Mouse (Mus musculus) stomach, postnatal 0 days (tissue): Measurements from ENCODE around the gene Hist1h3b. TPM values are rescaled to one million over a fixed set of nuclear protein-coding genes. Genes with fewer than 3 reads are reported as not detected.

Experiments
- ATAC-seq: fragments of 200-750 bp; cut with Nextera tagmentation; 2 replicates; pipeline ENCODE4 v1.8.0; 2017; ENCODE audit not compliant: low FRiP score, low TSS enrichment
- DNase-seq: peaks from one replicate; pipeline ENCODE4 v3.0.0-alpha.2; 2016; ENCODE audit warnings: low spot score
- H3K27ac ChIP-seq: fragments of 300-500 bp; sonication (generic); replicated peaks from 2 replicates; pipeline ENCODE4 v1.5.1; 2014; ENCODE audit warnings: mild to moderate bottlenecking, control low read depth
- H3K27me3 ChIP-seq: fragments of 300-500 bp; sonication (generic); 2 replicates; pipeline ENCODE4 v1.6.1; 2014; ENCODE audit warnings: low read length; ENCODE audit not compliant: control insufficient read depth, insufficient read depth
- H3K36me3 ChIP-seq: fragments of 300-500 bp; sonication (generic); 2 replicates; pipeline ENCODE4 v1.6.1; 2014; ENCODE audit warnings: low read length, mixed read lengths; ENCODE audit not compliant: control insufficient read depth, insufficient read depth
- H3K4me1 ChIP-seq: fragments of 300-500 bp; sonication (generic); replicated peaks from 2 replicates; pipeline ENCODE4 v1.6.1; 2014; ENCODE audit warnings: antibody characterized with exemption; ENCODE audit not compliant: control insufficient read depth, insufficient read depth
- H3K4me2 ChIP-seq: fragments of 300-500 bp; sonication (generic); replicated peaks from 2 replicates; pipeline ENCODE4 v1.6.1; 2014; ENCODE audit warnings: low read depth, mild to moderate bottlenecking, control low read depth, moderate library complexity
- H3K4me3 ChIP-seq: fragments of 300-500 bp; sonication (generic); 2 replicates; pipeline ENCODE4 v1.5.1; 2014; ENCODE audit warnings: low read depth, low read length, control low read depth
- H3K9ac ChIP-seq: fragments of 300-500 bp; sonication (generic); 2 replicates; pipeline ENCODE4 v1.6.1; 2014; ENCODE audit warnings: mild to moderate bottlenecking, low read length, control low read depth, mixed read lengths
- H3K9me3 ChIP-seq: fragments of 300-500 bp; sonication (generic); 2 replicates; pipeline ENCODE4 v1.6.1; 2016; ENCODE audit warnings: low read length; ENCODE audit not compliant: control insufficient read depth
- CTCF ChIP-seq: IDR thresholded peaks from 2 replicates; pipeline ENCODE4 v1.5.1; 2016; ENCODE audit warnings: antibody characterized with exemption, low read depth, mild to moderate bottlenecking, moderate library complexity
- EP300 ChIP-seq: optimal IDR thresholded peaks from 2 replicates; pipeline ENCODE3; 2016; ENCODE audit warnings: antibody characterized with exemption
- WGBS: fragments of 180-500 bp; shearing (Covaris S2); extraction: QIAGEN DNeasy Blood & Tissue Kit; methylation state at CpG from one replicate; pipeline ENCODE4 v1.1.7; 2014; 5-methylcytosine and 5-hydroxymethylcytosine counted together
- polyA plus RNA-seq: library from polyadenylated mRNA; unstranded; fragments of >200 nt; fragmentation: Nextera tagmentation; extraction: Ambion mirVana; gene quantifications from 2 replicates; pipeline ENCODE4 v1.2.1, GENCODE M21; 2015

Gene Hist1h3b
- polyA plus RNA-seq, 1 experiment from 2014 or later, result 6.7 TPM

GRCm38 (mm10) chr13:23732156-23732804, 19.8 kb upstream of the Hist1h3b start:
- no peak for ATAC-seq
- Histone ChIP-seq H3K4me2 (no peak overlapping the region), H3K4me3 (no peak overlapping the region), H3K36me3 (no peaks in the 10 kb centered on the region), H3K9ac (no peak overlapping the region), H3K9me3 (no peaks in the 10 kb centered on the region), H3K27me3 (no peaks in the 10 kb centered on the region), H3K4me1 (no peaks in the 10 kb centered on the region), H3K27ac (no peak overlapping the region)
- TF ChIP-seq EP300, result no peak
- peak; percentile 94 for TF ChIP-seq CTCF
- DNase-seq, result no peak
- WGBS, result 23% methylated on average over 8 of the region's 8 CpGs

- Histone ChIP-seq H3K4me1 (no peaks in the 10 kb centered on the region), H3K9me3 (no peaks in the 10 kb centered on the region), H3K4me2 (no peak overlapping the region), H3K27me3 (no peaks in the 10 kb centered on the region), H3K4me3 (no peak overlapping the region), H3K36me3 (no peaks in the 10 kb centered on the region), H3K9ac (no peak overlapping the region), H3K27ac (no peak overlapping the region)
- no peak for TF ChIP-seq EP300
- no peak for TF ChIP-seq CTCF
- ATAC-seq (no peak), DNase-seq (no peak)
- 91% methylated on average over 5 of the region's 5 CpGs for WGBS
These were observed 15.0 kb upstream of the Hist1h3b start for GRCm38 (mm10) chr13:23737091-23737490.

GRCm38 (mm10) chr13:23738041-23738440, 14.0 kb upstream of the Hist1h3b start:
- no peak for ATAC-seq
- 25% methylated on average over 4 of the region's 4 CpGs for WGBS
- H3K4me3 ChIP-seq, result peak overlapping the region; percentile 55

GRCm38 (mm10) chr13:23738677-23739068, 13.4 kb upstream of the Hist1h3b start, which contains the start of gene Hist1h1c:
Gene Hist1h1c (plus strand): TSS chr13:23738808.
- WGBS, result under 1% methylated on average over 29 of the region's 38 CpGs
- Histone ChIP-seq H3K9me3 (no peaks in the 10 kb centered on the region), H3K27me3 (no peaks in the 10 kb centered on the region), H3K27ac (peak within 1 kb of the TSS; percentile 96), H3K4me2 (peak within 1 kb of the TSS; percentile 84), H3K4me3 (peak within 1 kb of the TSS; percentile 55), H3K36me3 (no peaks in the 10 kb centered on the region), H3K4me1 (no peaks in the 10 kb centered on the region), H3K9ac (peak within 1 kb of the TSS; percentile 88)
- peak; percentile 47 for TF ChIP-seq CTCF
- TF ChIP-seq EP300, result no peak
- ATAC-seq, result peak; percentile 93
- peak; percentile 94 for DNase-seq

More at GRCm38 (mm10) chr13:23738041-23738440, 14.0 kb upstream of the Hist1h3b start:
- H3K36me3 ChIP-seq, result no peaks in the 10 kb centered on the region
- peak overlapping the region; percentile 59 for H3K9ac ChIP-seq
- TF ChIP-seq CTCF (no peak), EP300 (no peak)
- DNase-seq, result no peak
- peak overlapping the region; percentile 96 for H3K27ac ChIP-seq
- H3K4me2 ChIP-seq, result peak overlapping the region; percentile 84
- no peaks in the 10 kb centered on the region for H3K27me3 ChIP-seq
- no peaks in the 10 kb centered on the region for H3K4me1 ChIP-seq
- H3K9me3 ChIP-seq, result no peaks in the 10 kb centered on the region

GRCm38 (mm10) chr13:23739069-23739921, 12.8 kb upstream of the Hist1h3b start:
- Histone ChIP-seq H3K27ac (peak overlapping the region; percentile 96), H3K9me3 (no peaks in the 10 kb centered on the region), H3K4me2 (peak overlapping the region; percentile 84), H3K4me3 (peak overlapping the region; percentile 55), H3K4me1 (no peaks in the 10 kb centered on the region), H3K9ac (peak overlapping the region; percentile 88), H3K27me3 (no peaks in the 10 kb centered on the region), H3K36me3 (no peaks in the 10 kb centered on the region)
- 0% methylated on average over 38 of the region's 39 CpGs for WGBS
- ATAC-seq (peak; percentile 85), DNase-seq (peak; percentile 93)
- no peak for TF ChIP-seq CTCF
- peak; percentile 42 for TF ChIP-seq EP300

- Histone ChIP-seq H3K27me3 (no peaks in the 10 kb centered on the region), H3K36me3 (no peaks in the 10 kb centered on the region), H3K4me3 (peak overlapping the region; percentile 55), H3K27ac (peak overlapping the region; percentile 96), H3K4me1 (no peaks in the 10 kb centered on the region), H3K4me2 (peak overlapping the region; percentile 84), H3K9ac (peak overlapping the region; percentile 88), H3K9me3 (no peaks in the 10 kb centered on the region)
- no peak for TF ChIP-seq CTCF
- no peak for TF ChIP-seq EP300
- DNase-seq (no peak), ATAC-seq (no peak)
- WGBS, result under 1% methylated on average over 14 of the region's 14 CpGs
These were observed 12.2 kb upstream of the Hist1h3b start for GRCm38 (mm10) chr13:23739922-23740252.
